Mouse (Mus musculus) urinary bladder, postnatal 0 days (tissue): ENCODE results near the gene Galr3. TPM values are rescaled to one million over a fixed set of nuclear protein-coding genes. Genes with fewer than 3 reads are reported as not detected.

Experiments used
- microRNA-seq: library from miRNA; unstranded; fragments of <30 nt; microRNA quantifications from one replicate; pipeline ENCODE4, GENCODE M21; 2016
- polyA plus RNA-seq: library from polyadenylated mRNA; unstranded; fragments of >200 nt; fragmentation: Nextera tagmentation; extraction: Ambion mirVana; gene quantifications from 2 replicates; pipeline ENCODE4 v1.2.1, GENCODE M21; 2015

Gene Galr3
- not detected in 2 replicates for polyA plus RNA-seq

GRCm38 (mm10) chr15:79041585-79041984 is at the start of gene Galr3:
Gene Galr3 (plus strand): TSS chr15:79041885.

DNA sequence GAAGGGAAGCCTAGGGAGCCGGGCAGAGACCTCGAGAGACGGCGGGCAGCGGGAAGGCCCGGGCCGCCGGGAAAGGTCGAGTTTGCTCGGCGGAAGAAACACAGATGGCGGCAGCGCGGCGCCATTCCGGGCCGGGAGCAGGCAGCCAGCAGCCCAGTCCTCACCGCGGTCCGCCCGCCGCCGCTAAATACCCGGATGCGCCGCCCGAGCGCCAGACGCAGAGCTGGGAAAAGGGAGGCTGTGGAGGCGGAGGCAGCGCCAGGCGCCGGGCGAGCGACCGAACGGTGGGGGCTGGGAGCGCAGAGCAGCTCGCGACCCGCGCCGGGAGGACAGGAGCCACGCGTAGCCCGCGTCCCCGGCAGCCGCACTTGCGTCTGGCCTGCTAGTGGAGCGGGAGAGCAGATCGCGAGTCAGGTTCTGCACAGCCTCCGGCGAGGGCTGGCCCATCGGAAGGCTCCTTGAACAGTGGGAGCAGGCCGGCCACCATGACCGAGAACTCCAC is 13.4 kb upstream of the Galr3 start, which contains the start of gene H1f0:
H1f0 (plus strand) TSS at position 214 of the 502 bp plus-strand sequence.

GRCm38 (mm10) chr15:79062376-79063159 is 20.9 kb downstream of the Galr3 start, which contains the start of gene Ankrd54:
Gene Ankrd54 (minus strand): TSS chr15:79062893.

DNA sequence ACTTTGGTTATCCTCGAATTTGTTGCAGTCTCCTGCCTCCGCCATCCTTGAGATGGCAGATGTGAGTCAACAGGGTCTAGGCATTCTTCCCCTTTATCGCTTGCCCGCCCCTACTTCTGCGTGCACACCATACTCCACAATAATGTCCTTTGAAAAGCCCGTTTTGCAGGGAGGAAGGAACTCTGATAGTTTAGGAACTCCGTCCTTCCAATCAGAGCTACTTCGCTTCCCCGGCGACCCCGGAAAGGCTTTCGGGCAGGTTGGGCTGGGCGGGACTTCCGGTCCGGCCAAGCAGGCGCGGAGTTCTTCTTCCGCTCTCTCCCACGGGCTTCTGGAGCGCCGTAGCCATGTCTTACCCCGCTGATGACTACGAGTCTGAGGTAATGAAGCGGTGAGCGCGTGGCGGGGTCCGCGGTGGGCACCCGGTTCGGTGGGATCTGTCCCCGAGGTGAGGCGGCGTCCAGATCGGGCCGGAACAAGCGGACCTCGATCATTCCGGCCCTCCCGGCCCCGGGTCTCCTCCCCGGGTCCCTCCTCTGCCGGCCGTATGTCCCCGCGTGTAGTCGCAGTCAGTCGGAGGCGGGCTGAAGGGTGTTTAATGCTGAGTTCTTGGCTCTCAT is 33.3 kb downstream of the Galr3 start, which contains the start of gene Eif3l:
Eif3l (plus strand) TSS at position 267 of the 620 bp plus-strand sequence.

Small RNAs within 50 kb of the gene (microRNA-seq; reads per million reads assigned to microRNA genes)
- gene Mir6956, result 0.93 reads per million

Other genes starting within 250 kb of the Galr3 start
- gene Card10, start 238.8 kb upstream of the Galr3 start, polyA plus RNA-seq, result 1.4 and 1.9 TPM in 2 replicates
- gene Cdc42ep1, start 199.3 kb upstream of the Galr3 start, polyA plus RNA-seq, result 21.3 and 24.7 TPM in 2 replicates
- gene Lgals2, start 186.4 kb upstream of the Galr3 start, polyA plus RNA-seq, result 0.77 and 0.97 TPM in 2 replicates
- gene Gga1, start 164.7 kb upstream of the Galr3 start, polyA plus RNA-seq, result 40.6 and 40.7 TPM in 2 replicates
- 0.19 and 0.22 TPM in 2 replicates for gene Gm49510, start 142.2 kb upstream of the Galr3 start, polyA plus RNA-seq
- 15.0 and 16.9 TPM in 2 replicates for gene Sh3bp1, start 142.1 kb upstream of the Galr3 start, polyA plus RNA-seq
- 2.6 and 3.3 TPM in 2 replicates for gene Pdxp, start 128.0 kb upstream of the Galr3 start, polyA plus RNA-seq
- gene Lgals1, start 115.2 kb upstream of the Galr3 start, polyA plus RNA-seq, result 2,081 and 2,305 TPM in 2 replicates
- gene Nol12, start 107.0 kb upstream of the Galr3 start, polyA plus RNA-seq, result 33.8 and 37.6 TPM in 2 replicates
- 45.0 and 55.5 TPM in 2 replicates for gene Triobp, start 94.2 kb upstream of the Galr3 start, polyA plus RNA-seq
- 274 and 300 TPM in 2 replicates for gene H1f0, start 13.4 kb upstream of the Galr3 start, polyA plus RNA-seq
- gene Ankrd54, start 21.0 kb downstream of the Galr3 start, polyA plus RNA-seq, result 21.2 and 22.3 TPM in 2 replicates
- 133 and 143 TPM in 2 replicates for gene Eif3l, start 33.3 kb downstream of the Galr3 start, polyA plus RNA-seq
- gene Micall1, start 67.0 kb downstream of the Galr3 start, polyA plus RNA-seq, result 22.6 and 23.7 TPM in 2 replicates
- 249 and 260 TPM in 2 replicates for gene Polr2f, start 99.1 kb downstream of the Galr3 start, polyA plus RNA-seq
- gene 1700088E04Rik, start 99.4 kb downstream of the Galr3 start, polyA plus RNA-seq, result 7.5 and 8.7 TPM in 2 replicates
- gene Sox10, start 123.4 kb downstream of the Galr3 start, polyA plus RNA-seq, result 1.3 and 1.8 TPM in 2 replicates
- 17.8 and 18.8 TPM in 2 replicates for gene Pick1, start 187.3 kb downstream of the Galr3 start, polyA plus RNA-seq
- gene Gm49486, start 187.5 kb downstream of the Galr3 start, polyA plus RNA-seq, result 0.34 and 0.49 TPM in 2 replicates
- gene Slc16a8, start 212.9 kb downstream of the Galr3 start, polyA plus RNA-seq, result 0.21 and 0.25 TPM in 2 replicates
- gene Baiap2l2, start 243.7 kb downstream of the Galr3 start, polyA plus RNA-seq, result 0.98 and 1.1 TPM in 2 replicates